Mouse (Mus musculus) layer of hippocampus, postnatal 10 days (tissue): ENCODE results near the gene G530012D18Rik. TPM values are rescaled to one million over a fixed set of nuclear protein-coding genes. Genes with fewer than 3 reads are reported as not detected.
"Not testable (repeated sequence)": the region's sequence is repeated elsewhere in the genome, so short reads cannot be mapped to it uniquely, and the experiment has no call there.

Experiments
- DNase-seq, 2 experiments: peaks; one replicate each; pipeline ENCODE4 v3.0.0; 2021; ENCODE audit warnings: low spot score in 2 of 2
- long read RNA-seq: library from polyadenylated mRNA; stranded (forward); transcript quantifications from one replicate; pipeline ENCODE4 v2.0.0, GENCODE M21; 2023
- total RNA-seq, 2 experiments: library from RNA; stranded (reverse); gene quantifications; 2 replicates each; pipeline ENCODE4 v1.2.3; 2021

Gene G530012D18Rik
- total RNA-seq, result not detected
- long read RNA-seq, result 0 reads

DNA sequence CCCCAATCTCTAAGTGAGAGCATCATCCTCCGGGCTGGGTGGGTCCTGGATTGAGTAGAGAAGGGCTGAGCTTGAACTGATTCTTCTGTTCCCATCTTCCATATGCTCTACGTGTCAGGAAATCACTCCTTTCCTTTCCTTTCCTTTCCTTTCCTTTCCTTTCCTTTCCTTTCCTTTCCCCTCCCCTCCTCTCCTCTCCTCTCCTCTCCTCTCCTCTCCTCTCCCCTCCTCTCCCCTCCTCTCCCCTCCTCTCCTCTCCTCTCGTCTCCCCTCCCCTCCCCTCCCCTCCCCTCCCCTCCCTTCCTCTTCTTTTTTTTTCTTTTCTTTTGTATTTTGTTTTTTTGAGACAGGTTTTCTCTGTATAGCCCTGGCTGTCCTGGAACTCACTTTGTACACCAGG, at the start of gene G530012D18Rik:
Gene G530012D18Rik (plus strand): TSS at position 301 of the 400 bp plus-strand sequence.
- not testable (repeated sequence) for DNase-seq

GRCm38 (mm10) chr1:85526401-85526800, 49.1 kb upstream of the G530012D18Rik start:
- DNase-seq, result not testable (repeated sequence)

- not testable (repeated sequence) for DNase-seq
Measured at GRCm38 (mm10) chr1:85528451-85529110, 46.9 kb upstream of the G530012D18Rik start.

GRCm38 (mm10) chr1:85543818-85544217, 31.7 kb upstream of the G530012D18Rik start:
- DNase-seq, result not testable (repeated sequence)

DNA sequence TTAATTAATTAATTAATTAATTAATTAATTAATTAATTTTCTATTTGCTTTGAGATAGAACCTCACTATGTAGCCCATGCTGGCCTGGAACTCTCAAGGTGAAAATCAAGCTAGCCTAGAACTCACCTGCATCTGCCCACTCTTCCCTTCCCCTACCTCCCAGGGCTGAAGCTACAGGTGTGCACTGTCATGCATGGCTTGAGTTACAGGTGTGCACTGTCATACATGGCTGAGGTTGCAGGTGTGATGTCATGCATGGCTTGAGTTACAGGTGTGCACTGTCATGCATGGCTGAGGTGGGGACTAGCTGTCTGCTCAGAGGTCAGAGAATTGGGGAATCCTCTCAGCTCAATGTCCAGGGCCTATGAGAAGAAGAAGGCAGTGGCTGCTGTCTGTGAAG, 29.0 kb upstream of the G530012D18Rik start:
- DNase-seq, result not testable (repeated sequence)

DNA sequence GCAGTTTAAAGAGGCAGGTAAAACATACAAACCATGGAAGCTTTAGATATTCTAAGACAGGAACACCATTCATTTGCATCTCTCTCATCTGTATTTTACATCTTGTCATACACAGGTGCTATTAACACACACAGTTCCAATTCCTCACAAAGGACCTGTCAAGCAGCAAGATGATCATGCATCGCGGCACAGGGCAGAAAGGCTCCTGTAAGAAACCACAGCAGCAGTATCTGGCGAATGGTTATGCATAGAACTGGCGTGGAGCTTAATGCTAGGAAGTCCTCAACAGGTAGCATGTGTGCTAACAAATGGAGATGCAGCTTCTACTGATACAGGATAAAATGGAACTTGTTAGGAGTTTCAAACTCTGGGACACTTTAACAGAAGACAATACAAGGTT, 20.2 kb upstream of the G530012D18Rik start:
- peak in 1 of 2 experiments; percentile 7 for DNase-seq

- DNase-seq, result not testable (repeated sequence)
Measured at GRCm38 (mm10) chr1:85573554-85573953, 1.9 kb upstream of the G530012D18Rik start.

GRCm38 (mm10) chr1:85578372-85579010, 3.0 kb downstream of the G530012D18Rik start:
- DNase-seq, result not testable (repeated sequence)

- not testable (repeated sequence) for DNase-seq
Measured at GRCm38 (mm10) chr1:85579199-85580147, 4.0 kb downstream of the G530012D18Rik start.

GRCm38 (mm10) chr1:85580148-85580534, 4.7 kb downstream of the G530012D18Rik start:
- DNase-seq, result not testable (repeated sequence)

DNA sequence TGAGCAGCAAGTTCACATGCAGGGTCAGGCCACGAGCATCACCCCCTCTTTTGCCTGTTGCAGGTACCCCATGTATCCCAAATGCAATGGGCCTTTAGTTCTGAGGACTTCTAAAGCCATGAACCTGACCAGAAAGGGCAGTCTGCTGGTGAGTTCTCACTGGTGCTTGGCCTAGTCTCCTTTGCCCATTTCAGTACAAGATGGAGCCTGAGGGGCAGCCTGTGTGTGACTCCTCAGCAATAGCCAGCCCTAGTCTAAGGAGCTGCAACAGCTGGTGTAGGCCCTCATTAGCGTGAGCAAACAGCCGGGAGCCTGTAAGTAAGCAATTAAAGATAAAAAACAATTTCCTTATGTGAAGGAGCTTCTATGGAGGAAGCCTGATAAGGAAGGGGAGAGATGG, 5.1 kb downstream of the G530012D18Rik start:
- not testable (repeated sequence) for DNase-seq

DNA sequence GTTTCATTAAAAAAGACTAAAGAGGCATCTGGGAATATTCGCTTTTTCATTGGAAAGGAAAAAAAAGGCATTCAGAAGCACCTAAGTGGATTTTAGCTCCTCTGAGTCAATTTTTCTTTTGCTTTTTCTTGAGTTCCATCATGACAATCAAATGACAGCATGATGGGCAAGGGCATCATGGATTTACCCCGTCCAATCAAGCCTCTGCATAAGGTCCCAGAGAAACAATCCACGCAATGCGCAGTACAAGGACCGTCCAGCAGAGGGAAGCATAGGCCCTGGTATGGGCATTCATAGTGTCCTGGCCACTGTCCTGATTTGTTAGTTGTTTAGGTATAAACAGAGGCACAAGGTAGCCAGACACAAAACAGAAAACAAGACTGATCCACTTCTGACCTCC, 6.0 kb downstream of the G530012D18Rik start:
- not testable (repeated sequence) for DNase-seq

DNA sequence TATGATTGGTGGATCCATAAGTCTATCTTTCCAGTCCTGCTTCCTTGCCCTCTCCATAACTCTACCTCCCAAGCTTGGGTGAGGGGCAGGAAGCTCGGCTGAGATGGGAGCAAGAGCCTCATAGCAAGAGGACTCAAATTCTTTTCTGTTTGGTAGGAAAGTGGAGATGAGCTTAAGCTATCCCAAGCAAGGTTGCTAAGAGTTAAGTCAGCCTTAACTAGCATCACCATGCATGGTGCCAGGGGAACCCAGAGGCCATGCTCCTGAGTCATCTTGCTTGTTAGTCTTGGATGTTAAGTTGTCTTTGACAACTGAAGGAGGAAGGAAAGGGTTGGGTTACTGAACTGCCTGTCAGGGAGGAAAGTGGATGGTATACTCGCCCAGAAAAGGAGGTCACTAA, 13.2 kb downstream of the G530012D18Rik start:
- DNase-seq, result not testable (repeated sequence)

GRCm38 (mm10) chr1:85592526-85592925, 17.1 kb downstream of the G530012D18Rik start:
- not testable (repeated sequence) for DNase-seq

- DNase-seq, result not testable (repeated sequence)
Measured at GRCm38 (mm10) chr1:85598271-85599012, 23.0 kb downstream of the G530012D18Rik start, which contains the start of gene Sp110. TSS of gene Sp110 (minus strand) at chr1:85598817.

DNA sequence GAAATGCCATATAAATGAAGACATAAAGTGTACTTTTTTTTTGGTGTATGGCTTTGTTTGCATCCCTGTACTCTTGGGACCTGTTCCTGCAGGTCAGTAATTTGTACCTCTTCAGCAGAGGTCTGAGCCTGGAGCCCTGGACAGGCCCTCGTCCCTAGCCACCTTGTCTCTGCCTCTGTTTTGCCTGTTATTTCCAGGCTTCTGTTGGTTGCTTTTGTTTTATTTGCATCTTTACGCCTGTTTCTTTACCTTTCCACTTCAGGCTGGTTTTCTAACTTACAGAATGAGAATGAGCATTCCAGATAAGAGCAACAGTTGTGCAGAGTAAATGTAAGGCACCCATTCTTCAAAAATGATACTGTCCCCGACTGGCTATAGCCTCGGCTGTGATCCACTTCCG, 24.6 kb downstream of the G530012D18Rik start, which contains the start of gene Sp140:
Gene Sp140 (plus strand): TSS at position 301 of the 400 bp plus-strand sequence.
- not testable (repeated sequence) for DNase-seq

- not testable (repeated sequence) for DNase-seq
Measured at GRCm38 (mm10) chr1:85600794-85601193, 25.3 kb downstream of the G530012D18Rik start.

DNA sequence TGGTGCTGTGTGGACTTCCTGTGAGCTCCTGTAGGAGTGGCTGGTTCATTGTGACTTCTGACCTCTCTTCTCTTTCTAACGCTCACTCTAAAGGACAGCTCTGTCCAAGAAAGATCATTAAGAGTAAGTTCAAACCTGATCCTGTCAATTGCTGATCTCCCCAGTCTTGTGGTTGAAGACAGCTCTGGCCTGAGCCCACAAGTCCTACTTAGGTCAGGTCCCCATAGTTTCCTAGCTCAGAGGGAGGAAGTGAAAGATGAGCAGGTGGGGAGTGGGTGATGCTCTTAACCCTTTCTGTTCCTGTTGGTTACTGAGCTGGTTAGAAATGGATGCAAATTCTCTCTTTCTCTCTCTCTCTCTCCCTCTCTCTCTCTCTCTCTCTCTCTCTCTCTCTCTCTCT, 28.9 kb downstream of the G530012D18Rik start:
- not testable (repeated sequence) for DNase-seq

GRCm38 (mm10) chr1:85608361-85608760, 32.9 kb downstream of the G530012D18Rik start:
- DNase-seq, result not testable (repeated sequence)

DNA sequence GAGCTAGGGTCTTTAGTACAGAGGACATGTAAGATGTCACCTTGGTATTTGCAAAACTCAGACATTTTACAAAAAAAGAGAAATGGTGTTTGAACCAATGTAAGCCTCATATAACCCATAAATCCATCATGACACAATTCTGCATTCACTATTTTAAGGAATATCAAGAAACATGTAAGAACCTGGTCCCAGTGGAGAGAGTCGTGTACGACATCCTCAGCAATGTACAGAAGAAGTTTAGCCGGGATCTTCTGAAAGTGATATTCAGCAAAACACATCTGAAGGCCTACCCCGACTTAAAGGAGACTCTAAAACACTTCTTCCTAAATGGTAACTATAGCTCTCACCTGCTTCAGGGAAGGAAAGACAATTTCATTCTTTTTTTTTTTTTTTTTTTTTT, 35.1 kb downstream of the G530012D18Rik start:
- not testable (repeated sequence) for DNase-seq
